Mouse (Mus musculus) left cerebral cortex, postnatal 4 days (tissue): ENCODE data around the gene Morn4. TPM values are rescaled to one million over a fixed set of nuclear protein-coding genes. Genes with fewer than 3 reads are reported as not detected.

Experiments used
- DNase-seq: peaks from one replicate; pipeline ENCODE4 v3.0.0-alpha.2; 2022
- intact Hi-C: fragments of 180-260 bp; cut with DNase I; formaldehyde crosslinking; loops from one replicate; pipeline ENCODE4 v1.15.1; 2025
- total RNA-seq, 2 experiments: library from RNA; stranded (reverse); gene quantifications; 2 replicates each; pipeline ENCODE4 v1.2.3; 2021

Morn4 gene
- 100 to 1,000 TPM; 108 to 113 TPM for total RNA-seq

DNA sequence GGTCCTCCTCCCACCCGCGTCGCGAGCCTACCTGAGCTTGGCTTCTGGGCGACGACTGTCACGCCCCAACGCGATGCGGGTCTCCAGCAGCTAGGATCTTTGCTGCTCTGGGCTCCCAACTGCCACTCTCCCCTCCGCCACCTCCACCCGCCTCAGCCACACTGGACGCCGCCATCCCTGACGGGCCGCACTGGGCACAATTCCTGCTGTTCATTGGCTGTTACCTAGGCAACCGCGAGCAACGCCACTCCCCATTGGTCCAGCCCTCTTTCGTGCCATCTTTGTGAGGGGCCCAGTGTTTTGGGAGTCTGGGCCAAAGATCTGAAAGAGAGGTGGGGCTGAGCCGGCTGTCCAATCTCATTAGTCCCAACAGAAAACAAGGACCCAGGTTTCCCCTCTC is at the start of gene Morn4:
TSS of gene Morn4 (minus strand) at position 192 of the 400 bp plus-strand sequence.
- DNase-seq: peak; percentile 96
- intact Hi-C loops: no loop called here

DNA sequence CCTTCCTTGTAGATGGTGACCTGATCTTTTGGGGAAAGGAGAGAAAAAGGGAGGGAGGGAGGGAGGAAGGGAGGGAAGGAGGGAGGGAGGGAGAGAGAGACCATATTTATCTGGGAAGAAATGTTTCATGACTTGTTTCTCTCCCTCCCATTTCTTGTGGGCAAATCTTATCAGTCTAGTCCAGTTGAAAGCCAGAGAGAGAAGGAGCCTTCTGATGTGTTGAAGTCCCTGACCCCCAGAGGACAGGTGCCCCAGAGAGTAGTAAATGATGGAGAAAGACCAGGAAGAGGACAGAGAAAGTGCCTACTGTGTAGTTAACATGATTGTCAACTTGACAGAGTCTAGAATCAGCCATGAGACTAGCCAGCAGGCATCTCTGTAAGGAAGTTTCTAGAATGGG is 48.9 kb upstream of the Morn4 start:
- intact Hi-C loops: no loop called here
- DNase-seq: no peak

DNA sequence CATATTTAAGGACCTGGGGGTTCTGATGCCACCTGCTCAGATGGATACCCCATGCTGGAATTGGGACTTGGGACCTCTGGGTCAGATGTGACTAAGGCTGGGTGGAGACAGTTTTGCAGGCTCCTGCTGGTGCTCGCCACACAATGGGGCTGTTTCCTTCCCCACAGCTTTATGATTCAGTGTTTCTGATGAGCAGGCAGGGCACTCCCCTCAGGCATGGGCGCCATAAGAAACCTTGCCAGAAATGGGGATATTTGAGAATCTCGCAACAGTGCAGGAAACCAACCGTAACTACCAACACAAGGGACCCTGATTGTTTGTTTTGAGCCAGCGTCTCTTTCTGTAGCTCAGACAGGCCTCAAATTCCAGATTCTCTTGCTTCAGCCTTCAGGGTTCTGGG is 44.9 kb upstream of the Morn4 start:
- no peak for DNase-seq
- intact Hi-C loops: no loop called here

DNA sequence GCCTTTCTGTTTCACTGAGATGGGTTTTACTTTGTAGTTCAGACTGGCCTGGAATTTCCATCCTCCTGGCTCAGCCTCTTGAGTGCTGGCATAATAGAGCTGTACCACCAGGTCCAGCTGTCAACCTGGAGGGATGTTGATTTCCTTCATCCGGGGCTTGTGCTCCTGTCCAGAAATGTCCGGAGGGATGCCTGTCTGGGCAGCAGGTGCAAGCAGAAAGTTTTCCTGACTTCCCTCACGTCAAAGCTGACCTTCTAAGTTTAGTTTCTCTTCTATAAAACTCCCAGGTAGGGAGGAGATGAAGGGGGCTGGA is 44.1 kb upstream of the Morn4 start:
- intact Hi-C loops: no loop called here
- DNase-seq: no peak

DNA sequence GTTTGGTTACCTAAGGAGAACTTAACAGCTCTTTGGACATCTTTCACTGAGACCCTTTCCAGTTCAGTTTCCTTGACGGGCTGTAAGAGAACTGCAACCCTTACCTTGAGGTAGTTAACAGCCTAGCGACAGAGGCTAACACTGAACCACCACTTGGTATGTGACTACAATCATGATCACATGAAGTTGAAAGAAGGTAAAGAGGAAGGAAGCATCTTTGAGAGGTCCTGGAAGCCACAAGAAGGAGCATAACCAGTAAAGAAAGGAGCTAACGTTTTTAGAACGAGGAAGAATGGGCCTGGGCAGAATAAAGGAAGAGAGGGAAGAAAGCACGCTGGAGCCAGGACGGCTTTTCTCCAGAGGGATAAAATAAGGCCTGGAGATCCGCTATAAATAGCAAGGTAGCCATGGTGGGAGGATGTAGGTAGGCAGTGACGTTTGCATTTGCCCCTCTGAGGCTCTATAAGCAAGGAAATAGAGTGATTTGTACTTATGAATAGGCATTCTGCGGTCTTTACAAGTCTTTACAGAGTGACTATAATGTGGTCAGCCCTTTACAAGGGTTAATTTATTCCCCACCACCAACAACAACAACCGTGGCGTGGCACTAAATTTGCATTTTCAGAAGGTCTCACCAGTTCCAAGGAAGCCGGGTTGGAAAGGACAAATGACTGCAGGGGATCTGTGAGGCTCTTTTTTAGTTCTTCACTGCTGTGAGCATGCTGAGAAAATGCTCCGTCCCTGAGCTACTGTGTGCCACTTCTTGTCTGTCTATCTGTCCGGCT is 43.5 kb upstream of the Morn4 start:
- intact Hi-C loops: no loop called here
- DNase-seq: no peak

DNA sequence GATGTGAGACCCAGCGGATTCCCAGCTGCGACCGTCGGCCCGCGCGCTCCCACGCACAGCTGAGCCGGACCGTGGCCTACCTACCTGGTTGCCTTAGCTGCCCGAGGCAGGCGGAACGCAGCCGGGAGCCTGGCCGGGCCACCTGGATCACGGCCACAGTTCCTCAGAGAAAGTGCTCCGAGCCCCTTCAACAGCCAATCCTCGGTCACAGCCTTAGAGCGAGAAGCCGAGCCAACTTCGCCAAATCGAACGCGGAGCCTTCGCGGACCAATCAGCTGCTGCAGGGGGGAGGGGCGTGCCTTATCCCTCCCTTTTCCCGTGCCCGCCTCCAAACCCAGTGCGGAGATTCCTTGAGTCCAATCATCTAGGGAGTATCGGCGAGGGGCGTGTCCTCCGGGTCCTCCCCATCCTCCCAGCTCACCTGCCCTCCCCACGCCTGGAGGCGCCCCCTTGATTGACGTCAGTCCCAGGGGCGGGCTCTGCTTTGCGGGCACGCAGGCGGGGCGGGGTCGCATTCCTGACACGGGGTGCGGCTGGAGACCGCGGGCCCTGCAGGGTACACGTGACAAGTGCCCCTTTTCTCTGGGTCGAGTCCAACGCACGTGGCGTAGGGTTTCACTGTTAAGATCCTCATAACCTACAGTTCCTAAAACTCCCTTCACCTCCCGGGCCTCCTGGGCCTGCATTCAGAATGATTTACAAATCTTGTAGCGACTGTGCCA is 42.8 kb upstream of the Morn4 start, which contains the start of gene Avpi1:
TSS of gene Avpi1 (minus strand) at position 273 of the 722 bp plus-strand sequence.
- peak; percentile 97 for DNase-seq
- intact Hi-C loops: no loop called here

DNA sequence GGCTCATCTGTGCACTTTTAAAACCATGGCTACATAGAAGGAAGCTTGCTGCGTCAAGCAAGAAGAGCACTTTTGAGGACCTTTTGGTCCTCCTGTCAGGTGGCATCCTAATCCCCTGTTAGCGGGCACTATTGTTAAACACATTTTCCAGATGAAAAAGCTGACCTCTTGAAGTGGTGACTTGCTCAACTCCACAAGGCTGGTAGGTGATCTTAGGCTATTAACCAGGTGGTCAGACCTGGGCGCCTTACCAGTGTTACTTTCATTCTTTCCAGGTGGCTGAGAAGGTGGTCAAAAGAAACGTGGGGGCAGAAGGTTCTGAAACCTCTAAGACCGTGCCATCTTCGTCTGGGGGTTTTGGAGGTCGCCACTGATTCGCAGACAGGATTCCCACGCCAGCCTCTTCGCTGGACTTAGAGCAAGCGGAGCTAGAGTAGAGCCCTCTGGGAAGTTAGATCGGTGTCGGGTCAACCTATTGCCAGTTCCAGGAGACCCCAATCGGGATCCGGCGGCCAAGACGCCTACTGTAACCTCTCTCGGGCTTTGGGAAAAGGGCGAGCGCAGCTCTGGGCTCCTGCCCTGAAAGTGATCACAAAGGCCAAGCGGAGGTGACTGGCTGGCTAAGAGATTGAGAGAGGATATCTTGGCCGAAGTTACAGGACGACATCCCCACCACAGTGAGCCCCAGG is 42.0 kb upstream of the Morn4 start:
- no peak for DNase-seq
- intact Hi-C loops: no loop called here

DNA sequence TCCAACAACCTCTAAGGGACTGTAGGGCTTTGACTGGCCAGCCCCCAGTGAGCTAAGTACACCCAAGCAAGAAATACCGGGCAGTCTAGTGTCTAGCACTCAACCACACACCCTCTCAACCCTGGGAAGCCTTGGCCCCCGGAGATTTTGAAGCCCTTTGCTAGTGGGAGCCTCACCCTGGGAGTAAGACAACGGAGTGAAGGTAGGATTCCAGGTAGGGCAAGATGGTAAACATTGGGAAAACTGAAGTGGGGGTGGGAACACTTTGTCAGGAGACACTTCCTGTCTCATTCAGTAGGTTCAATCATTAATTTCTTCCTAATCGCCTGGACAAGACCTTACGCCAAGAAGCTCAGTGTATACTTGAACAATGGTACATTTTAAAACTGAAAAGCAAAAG is 40.9 kb upstream of the Morn4 start:
- intact Hi-C loops: no loop called here
- DNase-seq: no peak

DNA sequence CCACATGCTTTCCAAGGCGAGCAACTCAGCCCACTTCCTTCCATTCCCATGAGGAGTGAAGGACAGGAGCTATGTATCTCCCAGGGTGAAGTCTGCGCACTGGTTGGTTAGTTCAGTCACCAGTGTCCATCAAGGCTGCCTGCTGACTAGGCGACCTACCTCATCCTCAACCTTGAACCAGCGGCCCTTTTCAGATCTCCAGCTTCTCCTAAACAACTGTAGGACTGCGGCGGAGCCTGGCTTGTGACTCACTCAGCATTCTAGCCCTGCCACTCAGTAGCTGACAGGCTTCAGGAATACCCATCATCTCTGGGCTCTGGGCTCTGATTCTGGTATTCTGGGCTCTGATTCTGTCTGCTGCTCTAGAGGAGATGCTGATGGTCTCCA is 40.1 kb upstream of the Morn4 start:
- DNase-seq: no peak
- intact Hi-C loops: no loop called here

DNA sequence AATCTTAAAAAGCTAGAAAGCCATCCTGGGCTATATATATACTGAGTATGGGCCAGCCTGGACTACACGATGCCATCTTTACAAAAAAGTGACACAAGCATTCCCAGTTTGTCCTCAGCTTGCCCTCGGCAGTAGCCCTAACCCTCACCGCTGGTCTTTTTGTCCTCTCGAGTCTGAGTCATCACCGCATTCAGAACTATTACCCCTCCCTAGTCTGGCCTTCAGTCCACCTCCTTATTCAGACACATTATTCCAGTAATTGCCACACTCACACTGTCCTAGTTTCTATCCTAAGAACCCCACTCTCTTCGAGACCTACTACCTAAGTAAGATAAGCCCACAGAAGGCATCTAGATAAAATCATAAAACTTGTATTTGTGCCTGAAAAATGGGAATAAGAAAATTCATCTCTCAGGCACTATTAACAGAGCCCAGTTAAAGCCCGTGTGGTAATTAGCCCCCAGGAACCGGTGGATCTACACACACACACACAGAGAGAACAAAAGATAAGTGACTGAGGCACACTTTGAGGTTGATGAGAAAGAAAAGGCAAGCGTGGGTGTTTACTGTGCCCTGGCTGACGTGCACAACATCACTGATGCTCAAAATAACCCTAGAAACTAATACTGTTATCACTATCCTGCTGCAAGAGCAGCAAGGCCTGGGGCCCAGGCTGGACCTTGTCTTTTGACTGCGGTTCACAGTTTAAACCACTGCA is 39.5 kb upstream of the Morn4 start:
- intact Hi-C loops: no loop called here
- no peak for DNase-seq

DNA sequence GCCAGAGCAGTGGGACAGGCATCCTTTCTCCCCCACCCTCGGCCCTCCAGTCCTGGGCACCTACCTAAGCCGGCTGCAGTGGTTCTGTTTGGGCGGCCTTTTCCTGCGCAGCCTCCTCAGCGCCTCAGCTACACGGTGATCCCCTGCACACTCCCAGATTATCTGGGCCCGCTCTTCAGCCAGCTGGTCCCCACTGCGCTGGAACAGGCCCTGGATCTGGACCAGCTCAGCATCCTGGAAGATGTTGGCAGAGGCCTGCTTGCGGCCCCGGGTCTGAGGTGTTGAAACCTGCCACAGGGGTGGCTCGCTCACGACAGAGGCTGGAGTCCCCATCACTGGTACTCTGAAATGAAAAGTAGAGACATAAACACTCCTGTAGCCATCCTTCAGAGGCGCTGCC is 38.5 kb upstream of the Morn4 start:
- intact Hi-C loops: no loop called here
- peak; percentile 57 for DNase-seq

DNA sequence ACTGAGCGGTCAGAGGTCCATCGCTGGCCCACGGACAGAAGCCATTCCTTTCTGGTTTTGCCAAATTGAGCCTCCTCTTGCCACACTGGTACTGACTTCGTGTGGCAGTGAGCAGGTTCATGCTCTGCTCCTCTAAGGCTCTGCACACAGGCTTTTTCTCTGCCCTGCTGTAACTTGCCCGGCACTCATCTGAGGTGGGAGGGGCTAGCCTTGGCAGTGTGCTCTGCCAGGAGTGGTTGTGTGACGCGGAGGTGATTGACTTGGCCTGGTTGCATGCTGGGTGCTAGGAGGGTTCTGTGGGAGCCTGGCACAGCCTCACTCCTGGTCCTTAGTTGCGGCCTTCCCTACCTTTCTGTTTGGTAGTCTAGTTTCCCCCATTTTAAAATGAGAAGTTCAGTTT is 34.3 kb upstream of the Morn4 start:
- intact Hi-C loops: no loop called here
- no peak for DNase-seq

DNA sequence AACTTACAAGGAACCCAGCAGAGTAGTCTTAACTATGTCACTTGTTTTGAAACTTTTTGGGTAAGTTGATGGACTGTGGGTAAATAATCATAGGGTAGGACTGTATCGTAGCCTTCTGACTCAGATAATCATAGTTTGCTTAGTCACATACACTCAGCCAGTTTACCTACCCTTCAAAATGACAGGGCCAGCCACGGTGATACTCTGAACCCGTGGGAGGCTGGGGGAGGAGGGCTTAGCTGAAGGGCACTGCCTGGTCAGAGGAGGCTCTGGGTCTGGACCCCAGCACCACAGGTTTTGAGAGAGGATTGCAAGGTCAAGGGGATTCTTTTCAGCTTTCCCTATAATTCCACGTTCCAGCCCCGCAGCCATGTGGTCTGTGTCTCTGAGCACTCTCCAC is 32.4 kb upstream of the Morn4 start:
- intact Hi-C loops: no loop called here
- no peak for DNase-seq

DNA sequence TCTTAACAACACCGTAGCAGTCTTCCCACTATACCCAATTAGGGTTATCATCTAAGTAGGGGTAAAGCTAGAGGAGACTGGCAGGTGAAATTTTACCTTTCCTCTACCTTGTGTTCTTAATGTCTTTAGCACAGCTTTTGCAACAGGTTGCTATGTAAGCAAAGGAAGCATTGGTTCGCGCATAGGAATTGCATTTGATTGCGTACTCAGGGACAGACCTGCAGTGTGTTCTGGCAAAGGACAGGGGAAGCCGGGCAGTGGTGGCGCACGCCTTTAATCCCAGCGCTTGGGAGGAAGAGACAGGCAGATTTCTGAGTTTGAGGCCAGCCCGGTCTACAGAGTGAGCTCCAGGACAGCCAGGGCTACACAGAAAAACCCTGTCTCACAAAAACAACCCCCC is 32.0 kb upstream of the Morn4 start:
- DNase-seq: no peak
- intact Hi-C loops: no loop called here

DNA sequence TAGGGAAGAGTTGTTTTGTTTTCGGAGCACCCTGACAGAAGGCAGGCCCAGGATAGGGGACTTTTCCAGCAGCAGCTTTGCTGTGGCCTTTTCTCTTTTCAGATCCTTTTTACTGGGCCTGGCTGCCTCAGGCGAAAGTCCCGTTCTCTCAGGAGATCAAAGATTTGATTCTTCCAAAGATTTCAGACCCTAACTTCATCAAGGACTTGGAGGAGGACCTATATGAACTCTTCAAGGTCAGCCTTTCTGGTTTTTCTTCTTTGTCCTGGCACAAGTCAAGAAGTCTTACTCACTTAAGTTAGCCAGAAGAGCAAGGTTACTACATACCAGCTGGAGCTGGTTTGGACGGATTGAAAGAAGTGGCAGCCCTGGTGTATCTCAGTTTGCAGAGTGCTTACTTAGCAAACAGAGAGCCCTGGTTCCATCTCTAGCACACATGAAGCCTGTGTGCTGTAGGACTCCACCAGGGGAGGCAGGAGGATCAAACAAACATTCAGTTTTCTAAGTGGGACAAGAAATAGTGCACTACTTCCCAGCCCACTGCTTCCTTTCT is 29.7 kb upstream of the Morn4 start:
- intact Hi-C loops: no loop called here
- no peak for DNase-seq

DNA sequence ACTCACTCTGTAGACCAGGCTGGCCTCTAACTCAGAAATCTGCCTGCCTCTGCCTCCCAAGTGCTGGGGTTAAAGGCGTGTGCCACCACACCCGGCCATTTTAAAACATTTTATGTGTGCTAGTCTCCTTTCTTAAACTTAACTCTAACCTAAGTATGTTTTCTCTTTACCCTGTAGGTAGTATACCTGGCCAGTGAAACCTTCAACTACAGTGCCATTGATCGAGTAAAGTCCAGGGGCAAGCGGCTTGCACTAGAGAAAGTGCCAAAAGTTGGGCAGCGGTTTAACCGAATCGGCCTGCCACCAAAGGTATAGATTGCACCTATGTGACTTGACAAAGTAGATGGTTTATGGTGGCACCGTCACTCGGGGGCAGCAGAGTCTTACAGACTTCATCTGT is 18.5 kb upstream of the Morn4 start:
- DNase-seq: no peak
- intact Hi-C loops: no loop called here

DNA sequence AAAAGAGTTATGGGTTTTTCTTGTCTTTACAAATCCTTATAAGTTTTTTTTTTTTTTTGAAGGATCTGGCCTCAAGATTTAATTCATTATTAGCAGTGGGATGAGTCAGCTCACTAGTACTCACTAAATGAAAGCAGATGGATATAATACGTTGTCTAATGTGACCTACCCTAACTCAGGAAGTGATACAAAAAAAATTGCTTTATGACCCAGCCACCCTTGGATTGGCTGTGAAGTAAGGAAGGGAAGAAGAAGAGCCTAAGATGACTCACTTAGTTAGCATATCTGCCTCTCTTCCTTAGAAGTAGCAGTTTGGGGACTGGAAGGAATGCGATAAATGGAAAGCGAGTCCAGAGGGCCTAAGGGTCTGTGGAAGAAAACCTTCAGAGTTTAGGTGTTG is 13.2 kb upstream of the Morn4 start:
- no peak for DNase-seq
- intact Hi-C loops: no loop called here

DNA sequence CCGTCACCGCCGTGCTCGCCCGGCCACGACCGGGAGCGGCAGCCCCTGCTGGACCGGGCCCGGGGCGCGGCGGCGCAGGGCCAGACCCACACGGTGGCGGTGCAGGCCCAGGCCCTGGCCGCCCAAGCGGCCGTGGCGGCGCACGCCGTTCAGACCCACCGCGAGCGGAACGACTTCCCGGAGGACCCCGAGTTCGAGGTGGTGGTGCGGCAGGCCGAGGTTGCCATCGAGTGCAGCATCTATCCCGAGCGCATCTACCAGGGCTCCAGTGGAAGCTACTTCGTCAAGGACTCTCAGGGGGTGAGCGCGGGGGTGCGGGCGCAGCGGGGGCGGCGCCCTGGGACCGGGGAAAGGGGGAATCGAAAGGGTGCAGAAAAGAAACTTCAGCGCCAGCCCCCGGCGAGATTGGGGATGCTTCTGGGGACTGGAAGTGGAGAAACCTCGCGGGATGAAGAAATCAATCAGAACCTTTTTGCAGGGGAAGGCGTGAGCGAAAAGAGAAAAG is 4.5 kb upstream of the Morn4 start:
- DNase-seq: no peak

DNA sequence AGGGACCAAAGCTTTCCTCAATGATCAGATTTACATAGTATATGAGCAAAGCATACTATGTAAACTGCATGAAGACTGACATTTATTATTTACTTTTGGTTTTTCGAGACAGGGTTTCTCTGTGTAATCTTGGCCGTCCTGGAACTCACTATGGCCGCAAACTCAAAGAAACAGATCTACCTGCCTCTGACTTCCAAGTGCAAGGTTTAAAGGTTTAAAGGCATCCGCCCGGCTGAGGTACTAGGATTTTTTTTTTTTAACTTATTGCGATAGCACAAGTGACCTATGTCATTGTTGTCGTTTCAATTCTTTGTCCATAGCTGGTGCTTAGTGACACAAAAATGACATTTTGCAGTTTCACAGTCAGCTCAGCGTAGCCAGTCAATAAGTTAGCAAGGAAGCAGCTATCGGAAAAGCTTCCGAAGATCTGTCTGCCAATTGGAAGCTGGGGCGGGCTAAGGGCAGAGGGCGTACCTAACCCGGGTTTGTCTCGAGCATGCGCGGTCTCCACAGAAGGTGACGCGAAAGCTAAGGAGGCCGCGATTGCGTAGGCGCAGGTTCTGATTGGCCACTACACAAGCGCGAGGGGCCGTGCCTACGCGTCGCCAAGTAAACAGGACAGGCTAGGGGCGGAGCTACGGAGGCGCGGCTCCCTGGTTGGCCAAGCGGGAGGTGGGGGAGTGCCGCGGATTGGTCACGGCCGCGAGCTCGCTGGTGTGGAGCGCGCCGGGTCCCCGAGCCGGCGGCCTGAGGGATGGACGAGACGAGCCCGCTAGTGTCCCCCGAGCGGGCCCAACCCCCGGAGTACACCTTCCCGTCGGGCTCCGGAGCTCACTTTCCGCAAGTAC is 3.8 kb upstream of the Morn4 start, which contains the start of gene Pi4k2a:
TSS of gene Pi4k2a (plus strand) at position 723 of the 848 bp plus-strand sequence.
- DNase-seq: peak; percentile 99
- intact Hi-C loops: no loop called here

More for the DNA sequence above, 4.5 kb upstream of the Morn4 start:
- intact Hi-C loops: no loop called here
